Mouse (Mus musculus) spleen, adult 2 months (tissue): ENCODE results near the gene N4bp3.

ENCODE experiments used
- CTCF ChIP-seq: fragments of 200-500 bp; IDR thresholded peaks from 2 replicates; pipeline ENCODE4 v1.5.1; 2011; ENCODE audit warnings: mild to moderate bottlenecking, inconsistent platforms; ENCODE audit not compliant: insufficient read depth, insufficient read length, insufficient replicate concordance; ENCODE audit errors: extremely low read depth
- POLR2A ChIP-seq: fragments of 200-500 bp; IDR thresholded peaks from 2 replicates; pipeline ENCODE4 v1.6.1; 2011; ENCODE audit warnings: low read depth, low read length, inconsistent platforms

DNA sequence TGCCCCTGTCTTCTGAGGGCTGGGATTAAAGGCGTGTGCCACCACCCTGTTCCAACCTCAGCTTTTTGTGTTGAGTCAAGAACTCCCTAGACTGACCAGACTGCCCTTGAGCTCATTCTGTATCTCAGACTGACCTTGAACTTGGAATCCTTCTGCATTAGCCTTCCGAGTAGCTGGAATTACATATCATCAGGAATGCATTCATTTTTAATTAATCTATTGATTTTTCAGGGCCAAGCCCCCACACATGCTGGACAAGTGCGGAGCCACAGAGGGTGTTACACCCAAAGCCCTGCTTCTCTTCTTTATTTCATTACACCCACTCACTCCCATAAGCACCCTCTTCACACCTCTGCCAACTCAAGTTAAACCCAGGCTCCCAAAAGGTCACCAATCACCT lies 16.9 kb downstream of the N4bp3 start:
- no peak for TF ChIP-seq CTCF
- TF ChIP-seq POLR2A, result no peak
